15 mouse cellular contexts compared by ENCODE assay signal in genomic region chr8:45610426-45611215, GRCm38 (mm10).
DNase-seq lines count a peak whose midpoint lies in the region; ATAC-seq and TF ChIP-seq lines count a peak whose summit lies in the region.
"Had no signal": no experiment of that assay in that cellular context is flagged by ENCODE, and none has a peak within 500 bp of the region (broad histone marks: within the 10 kb centered on the region; RNA-seq: fewer than 3 reads in every experiment).

No protein-coding gene starts in this region.

- 14% methylated on average over 7 of the region's 7 CpGs for WGBS in lung, embryonic 15.5 days
- 16% methylated on average over 7 of the region's 7 CpGs for WGBS in intestine, postnatal 0 days
- WGBS in liver, embryonic 14.5 days (ENCODE audit: insufficient replicate concordance) = 36% methylated on average over 7 of the region's 7 CpGs

- no peaks in the 10 kb centered on the region for H3K9me3 ChIP-seq in lung, embryonic 15.5 days
- no peaks in the 10 kb centered on the region for H3K9me3 ChIP-seq in intestine, postnatal 0 days (ENCODE audit: control insufficient read depth)
- H3K9me3 ChIP-seq in liver, embryonic 14.5 days (ENCODE audit: control insufficient read depth, low read length) = no peaks in the 10 kb centered on the region
- H3K9me3 ChIP-seq: embryonic facial prominence, embryonic 15.5 days; heart, embryonic 15.5 days; limb, embryonic 12.5 days; midbrain, embryonic 13.5 days; neural tube, embryonic 15.5 days had no signal

- no peak for TF ChIP-seq EP300 in liver, embryonic 14.5 days (IDR thresholded peaks at IDR 0.05; ENCODE audit: low read depth)

- H3K27me3 ChIP-seq in lung, embryonic 15.5 days = no peaks in the 10 kb centered on the region
- H3K27me3 ChIP-seq in intestine, postnatal 0 days (replicated peaks; ENCODE audit: control insufficient read depth, insufficient read depth, low read length) = no peaks in the 10 kb centered on the region
- H3K27me3 ChIP-seq in liver, embryonic 14.5 days (ENCODE audit: control insufficient read depth, insufficient read depth, low read length) = no peaks in the 10 kb centered on the region
- H3K27me3 ChIP-seq: embryonic facial prominence, embryonic 15.5 days; heart, embryonic 15.5 days; limb, embryonic 12.5 days; midbrain, embryonic 13.5 days; neural tube, embryonic 15.5 days had no signal

- H3K36me3 ChIP-seq in lung, embryonic 15.5 days = no peaks in the 10 kb centered on the region
- no peaks in the 10 kb centered on the region for H3K36me3 ChIP-seq in intestine, postnatal 0 days (ENCODE audit: control insufficient read depth, insufficient read depth)
- H3K36me3 ChIP-seq in liver, embryonic 14.5 days (replicated peaks; ENCODE audit: control insufficient read depth, insufficient read depth, low read depth) = no peaks in the 10 kb centered on the region
- H3K36me3 ChIP-seq: embryonic facial prominence, embryonic 15.5 days; heart, embryonic 15.5 days; limb, embryonic 12.5 days; midbrain, embryonic 13.5 days; neural tube, embryonic 15.5 days had no signal

- peaks cover 24% of the 10 kb centered on the region for H3K4me1 ChIP-seq in lung, embryonic 15.5 days
- no peaks in the 10 kb centered on the region for H3K4me1 ChIP-seq in intestine, postnatal 0 days (replicated peaks; ENCODE audit: control insufficient read depth, insufficient read depth, low read length)
- H3K4me1 ChIP-seq in liver, embryonic 14.5 days (replicated peaks; ENCODE audit: control insufficient read depth in 2 of 2, insufficient read depth in 2 of 2, low read length in 1 of 2) = peaks cover 0 to 6% of the 10 kb centered on the region in 2 experiments; a peak in 1 of 4 replicates
- H3K4me1 ChIP-seq: embryonic facial prominence, embryonic 15.5 days had no signal

- no peak for TF ChIP-seq CTCF in intestine, postnatal 0 days (IDR thresholded peaks at IDR 0.05; ENCODE audit: low read depth)
- TF ChIP-seq CTCF in liver, embryonic 14.5 days (IDR thresholded peaks at IDR 0.05; ENCODE audit: low read depth) = no peak

- peak overlapping the region; percentile 24; the same call in 1 of the 2 replicates for H3K27ac ChIP-seq in lung, embryonic 15.5 days
- H3K27ac ChIP-seq in intestine, postnatal 0 days (ENCODE audit: low read depth, low read length) = no peak overlapping the region
- H3K27ac ChIP-seq in liver, embryonic 14.5 days = no peak overlapping the region
- H3K27ac ChIP-seq: embryonic facial prominence, embryonic 15.5 days; heart, embryonic 15.5 days; limb, embryonic 12.5 days; midbrain, embryonic 13.5 days; neural tube, embryonic 15.5 days had no signal

- no peak overlapping the region for H3K9ac ChIP-seq in lung, embryonic 15.5 days
- no peak overlapping the region for H3K9ac ChIP-seq in intestine, postnatal 0 days (ENCODE audit: low read depth, low read length)
- H3K9ac ChIP-seq in liver, embryonic 14.5 days (replicated peaks) = no peak overlapping the region
- H3K9ac ChIP-seq: embryonic facial prominence, embryonic 15.5 days; heart, embryonic 15.5 days; limb, embryonic 12.5 days; midbrain, embryonic 13.5 days; neural tube, embryonic 15.5 days had no signal

- no peak overlapping the region for H3K4me3 ChIP-seq in lung, embryonic 15.5 days
- no peak overlapping the region for H3K4me3 ChIP-seq in intestine, postnatal 0 days (ENCODE audit: low read depth, low read length)
- no peak overlapping the region for H3K4me3 ChIP-seq in liver, embryonic 14.5 days (ENCODE audit: insufficient read depth in 1 of 2, low read depth in 2 of 2, low read length in 2 of 2)
- H3K4me3 ChIP-seq: embryonic facial prominence, embryonic 15.5 days; heart, embryonic 15.5 days; limb, embryonic 12.5 days; midbrain, embryonic 13.5 days; neural tube, embryonic 15.5 days had no signal

- no peak overlapping the region for H3K4me2 ChIP-seq in lung, embryonic 15.5 days
- no peak overlapping the region for H3K4me2 ChIP-seq in intestine, postnatal 0 days (replicated peaks; ENCODE audit: low read depth)
- no peak overlapping the region for H3K4me2 ChIP-seq in liver, embryonic 14.5 days (ENCODE audit: low read depth)
- H3K4me2 ChIP-seq: embryonic facial prominence, embryonic 15.5 days; heart, embryonic 15.5 days; limb, embryonic 12.5 days; midbrain, embryonic 13.5 days; neural tube, embryonic 15.5 days had no signal

- ATAC-seq in lung, embryonic 15.5 days (ENCODE audit: borderline replicate concordance, extremely low read depth, low FRiP score, low TSS enrichment) = no peak
- ATAC-seq in intestine, postnatal 0 days = peak; percentile 68
- ATAC-seq in liver, embryonic 14.5 days (ENCODE audit: insufficient read depth) = peak; percentile 48; the same call in 1 of the 2 replicates
- ATAC-seq: midbrain, embryonic 13.5 days had no signal

- peak; percentile 49 for DNase-seq in adrenal gland, postnatal 10 days
- no peak for DNase-seq in adrenal gland, postnatal 4 days (ENCODE audit: low spot score in 2 of 2)
- DNase-seq in lung, postnatal 4 days = no peak
- DNase-seq in liver, embryonic 14.5 days (ENCODE audit: low read depth in 3 of 3, low spot score in 3 of 3) = peak; percentile 11 to 16 (median 15)
- no peak for DNase-seq in cerebellum, adult 9-10 months
- no peak for DNase-seq in thymus, adult 18-20 months
- DNase-seq: cerebellum, postnatal 10 days; thymus, postnatal 36 days had no signal

Comparison
In these comparisons a context has a peak if more than half of its experiments do, and no peak if none do; other contexts are left out.
1. DNase-seq: peak in adrenal gland, postnatal 10 days (single experiment) and liver, embryonic 14.5 days (3 of 3); none in adrenal gland, postnatal 4 days (0 of 2), lung, postnatal 4 days (0 of 2), cerebellum, adult 9-10 months (single experiment) and thymus, adult 18-20 months (0 of 2).